Mouse (Mus musculus) erythroblast, embryonic 14.5 days (primary cell): Measurements from ENCODE around the gene Sgms2.

Source experiments
- GATA1 ChIP-seq: IDR thresholded peaks from 2 replicates; pipeline ENCODE4 v1.6.1; 2012; ENCODE audit warnings: low read length, inconsistent platforms, mixed read lengths
- TAL1 ChIP-seq: IDR thresholded peaks from 3 replicates; pipeline ENCODE4 v1.6.1; 2012; ENCODE audit warnings: low read length, inconsistent platforms, mixed read lengths

- TF ChIP-seq TAL1 (no peak), GATA1 (no peak)
Measured at GRCm38 (mm10) chr3:131504595-131505223, 13.5 kb upstream of the Sgms2 start.
